Mouse (Mus musculus) MEL (cell line): ENCODE measurements around the gene Dtnb.

Experiments
- CTCF ChIP-seq, 3 experiments: IDR thresholded peaks in 2 of 3; conservative IDR thresholded peaks in 1 of 3; 2 replicates each; pipeline ENCODE4 v1.5.1; 2011 to 2012; ENCODE audit warnings: low read length in 3 of 3, low read depth in 2 of 3, mild to moderate bottlenecking in 2 of 3, improper control_type of control experiment in 1 of 3, inconsistent platforms in 1 of 3, mixed read lengths in 1 of 3, moderate library complexity in 1 of 3; ENCODE audit not compliant: control insufficient read depth in 1 of 3, insufficient read depth in 1 of 3, poor library complexity in 1 of 3, severe bottlenecking in 1 of 3
- MYC ChIP-seq: IDR thresholded peaks from 2 replicates; pipeline ENCODE4 v1.6.1; 2011; ENCODE audit warnings: low read depth, mild to moderate bottlenecking, low read length, improper control_type of control experiment, moderate library complexity
- POLR2A ChIP-seq, 2 experiments: IDR thresholded peaks; 2 replicates each; pipeline ENCODE4 v1.6.1; 2011 to 2012; ENCODE audit warnings: low read length in 2 of 2, mild to moderate bottlenecking in 2 of 2, control low read depth in 1 of 2, improper control_type of control experiment in 1 of 2, low read depth in 1 of 2, moderate library complexity in 1 of 2; ENCODE audit not compliant: control insufficient read depth in 1 of 2, insufficient read depth in 1 of 2, poor library complexity in 1 of 2
- USF2 ChIP-seq, 2 experiments: IDR thresholded peaks; 2 replicates each; pipeline ENCODE4 v1.6.1; 2011 to 2012; ENCODE audit warnings: improper control_type of control experiment in 2 of 2, low read length in 2 of 2, borderline replicate concordance in 1 of 2, inconsistent platforms in 1 of 2, low read depth in 1 of 2, mild to moderate bottlenecking in 1 of 2; ENCODE audit not compliant: insufficient read depth in 1 of 2
- ZC3H11A ChIP-seq: IDR thresholded peaks from 2 replicates; pipeline ENCODE4 v1.6.1; 2012; ENCODE audit warnings: low read depth, mild to moderate bottlenecking, inconsistent platforms, low read length, improper control_type of control experiment

GRCm38 (mm10) chr12:3606202-3606601, 34.0 kb downstream of the Dtnb start:
- TF ChIP-seq USF2 (IDR thresholded peaks at IDR 0.05; ENCODE audit: borderline replicate concordance in 1 of 2, insufficient read depth in 1 of 2, low read depth in 1 of 2, low read length in 2 of 2) (no peak), CTCF (IDR thresholded peaks at IDR 0.05 in 2 of 3, conservative IDR thresholded peaks at IDR 0.05 in 1 of 3; ENCODE audit: control insufficient read depth in 1 of 3, insufficient read depth in 1 of 3, low read depth in 2 of 3, low read length in 3 of 3, poor library complexity in 1 of 3, severe bottlenecking in 1 of 3) (no peak), MYC (no peak), ZC3H11A (no peak), POLR2A (IDR thresholded peaks at IDR 0.05; ENCODE audit: control insufficient read depth in 1 of 2, insufficient read depth in 1 of 2, low read depth in 1 of 2, low read length in 2 of 2, poor library complexity in 1 of 2) (no peak)
